Mouse (Mus musculus): ENCODE data around the gene Fibp.

DNA sequence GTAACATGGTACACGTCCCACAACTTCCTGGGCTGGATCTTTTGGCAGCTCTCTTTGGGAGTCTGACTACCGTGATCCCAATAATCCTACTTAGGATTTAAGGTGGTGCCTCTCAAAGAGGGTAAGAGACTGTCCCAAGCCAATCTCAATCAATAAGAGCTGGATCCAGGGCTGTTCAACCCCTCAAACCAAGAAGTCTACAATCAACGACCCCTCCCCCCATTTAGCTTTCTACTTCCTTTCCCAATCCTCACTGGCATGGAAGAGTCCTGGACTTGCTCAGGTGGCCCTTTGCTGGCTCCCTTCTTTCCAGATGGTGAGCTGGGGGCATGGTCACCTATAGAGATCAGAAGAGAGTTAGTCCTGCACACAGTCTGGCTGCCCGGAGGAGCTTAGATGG lies 26.4 kb downstream of the Fibp start:
- no peak for TF ChIP-seq CTCF (IDR thresholded peaks at IDR 0.05; ENCODE audit: control insufficient read depth, insufficient read depth, low read length)
- no peak for TF ChIP-seq POLR2A (IDR thresholded peaks at IDR 0.05; ENCODE audit: borderline replicate concordance, control insufficient read depth, low read depth, low read length)

Data from bone marrow, adult 2 months (tissue).